Mouse (Mus musculus): ENCODE data around the gene Tk2. TPM values are rescaled to one million over a fixed set of nuclear protein-coding genes. Genes with fewer than 3 reads are reported as not detected.
"Not testable (repeated sequence)": the region's sequence is repeated elsewhere in the genome, so short reads cannot be mapped to it uniquely, and the experiment has no call there.

The Tk2 gene
- 46.8 and 50.8 TPM in 2 replicates for polyA plus RNA-seq (2015; fragmentation: Nextera tagmentation; extraction: Ambion mirVana)

DNA sequence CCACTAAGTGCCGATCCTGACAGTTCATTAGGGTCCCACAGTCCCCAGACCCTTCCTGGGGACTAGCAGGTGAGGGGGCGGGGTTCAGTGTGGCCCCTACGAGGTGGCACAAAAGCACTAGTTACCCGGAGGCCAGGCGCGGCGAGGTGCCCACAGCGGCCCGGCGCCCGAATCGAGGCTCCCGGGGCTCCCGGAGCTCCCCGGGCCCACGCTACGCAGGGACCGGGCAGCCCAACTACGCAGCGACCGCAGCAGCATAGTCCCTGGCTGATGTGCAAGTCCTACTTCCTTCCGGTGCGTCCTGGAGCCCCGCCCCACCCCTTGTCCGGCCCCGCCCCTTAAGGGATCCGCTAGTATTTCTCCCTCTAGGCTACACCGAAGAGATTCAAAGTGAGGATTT lies at the start of gene Tk2:
TSS of gene Tk2 (minus strand) at position 283 of the 400 bp plus-strand sequence.
- under 1% methylated on average over 28 of the region's 28 CpGs for WGBS
- Histone ChIP-seq H3K4me2 (replicated peaks) (peak within 1 kb of the TSS; percentile 84), H3K27ac (replicated peaks) (peak within 1 kb of the TSS; percentile 71), H3K9ac (replicated peaks) (peak within 1 kb of the TSS; percentile 95), H3K4me3 (peak within 1 kb of the TSS; percentile 95), H3K4me1 (peaks cover 29% of the 10 kb centered on the region), H3K9me3 (no peaks in the 10 kb centered on the region), H3K36me3 (peaks cover 5% of the 10 kb centered on the region; the same call in 1 of the 2 replicates), H3K27me3 (no peaks in the 10 kb centered on the region)
- ATAC-seq (replicated peaks) = peak; percentile 93

DNA sequence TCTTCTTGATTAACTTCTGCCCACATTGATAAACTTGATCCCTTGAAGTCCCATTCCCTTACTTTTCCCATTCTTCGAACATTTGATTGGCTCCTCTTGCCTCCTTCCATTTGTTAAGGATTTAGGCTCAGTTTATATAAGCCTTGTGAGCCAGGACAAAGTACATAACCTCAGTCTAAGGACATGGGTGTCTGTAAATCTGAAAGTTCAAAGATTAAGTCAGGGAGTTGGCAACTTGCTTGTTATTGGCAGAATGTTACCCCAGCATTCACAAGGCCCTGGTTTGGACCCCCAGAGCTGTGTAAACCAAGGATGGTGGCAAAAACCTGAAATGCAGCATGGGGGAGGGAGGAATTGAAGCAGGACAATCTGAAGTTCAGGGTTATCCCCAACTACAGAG lies 46.0 kb upstream of the Tk2 start:
- no peak for ATAC-seq (replicated peaks)
- no peak overlapping the region for H3K4me2 ChIP-seq (replicated peaks)
- no peaks in the 10 kb centered on the region for H3K36me3 ChIP-seq
- H3K9me3 ChIP-seq = no peaks in the 10 kb centered on the region
- H3K4me3 ChIP-seq = no peak overlapping the region
- H3K27me3 ChIP-seq = no peaks in the 10 kb centered on the region
- no peak overlapping the region for H3K27ac ChIP-seq (replicated peaks)
- 85% methylated on average over 1 of the region's 1 CpGs for WGBS
- no peak overlapping the region for H3K9ac ChIP-seq (replicated peaks)
- no peaks in the 10 kb centered on the region for H3K4me1 ChIP-seq

DNA sequence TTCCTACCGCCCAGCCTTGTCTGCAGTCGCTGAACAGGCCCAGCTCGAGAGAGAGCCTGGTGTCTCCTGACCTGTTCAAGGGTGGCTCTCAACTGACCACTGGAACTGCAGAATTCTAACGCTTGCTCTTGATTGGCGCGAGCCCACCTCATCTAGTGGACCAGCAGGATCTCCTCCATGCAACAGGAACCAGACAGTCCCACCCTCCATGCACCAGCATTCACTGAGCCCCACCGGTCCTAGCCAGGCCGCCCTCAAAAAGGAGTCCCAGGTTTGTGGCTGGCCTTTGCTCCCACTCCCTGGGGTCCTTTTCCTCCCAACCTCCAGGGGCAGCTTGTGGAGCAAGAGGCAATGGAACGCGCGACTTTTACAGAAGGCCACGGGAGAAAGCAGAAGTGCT lies 44.7 kb upstream of the Tk2 start, which contains the start of gene Cmtm2a:
TSS of gene Cmtm2a (minus strand) at position 101 of the 400 bp plus-strand sequence.
- not testable (repeated sequence) for H3K27me3 ChIP-seq; H3K36me3 ChIP-seq; H3K4me2 ChIP-seq (replicated peaks); H3K4me1 ChIP-seq; H3K9me3 ChIP-seq; ATAC-seq (replicated peaks); H3K4me3 ChIP-seq; H3K9ac ChIP-seq (replicated peaks); H3K27ac ChIP-seq (replicated peaks)
- WGBS = 89% methylated on average over 12 of the region's 12 CpGs

DNA sequence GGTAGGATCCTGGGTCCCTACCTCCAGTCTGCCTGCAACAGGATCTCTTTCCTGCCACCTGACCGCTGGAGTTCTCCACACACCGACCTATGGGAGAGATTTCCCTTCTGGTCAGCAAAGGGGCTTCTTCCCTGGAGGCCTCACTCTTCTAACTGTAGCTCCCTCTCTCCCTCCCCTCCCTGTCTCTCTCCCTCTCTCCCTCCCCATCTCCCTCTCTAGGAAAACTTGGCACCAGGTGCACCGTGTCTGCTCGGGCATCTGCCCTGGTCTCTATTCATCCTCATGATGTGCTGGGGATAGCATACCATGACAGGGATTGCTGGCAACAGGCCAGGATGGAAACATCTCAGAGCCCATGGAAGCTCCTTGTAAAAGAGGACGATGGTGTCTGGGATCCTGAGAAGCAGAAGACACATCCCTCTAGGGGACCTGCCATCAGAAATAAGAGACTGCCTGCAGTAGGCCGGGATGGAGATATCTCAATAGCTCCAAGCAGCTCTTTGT lies 20.6 kb upstream of the Tk2 start:
- Histone ChIP-seq H3K4me3 (no peak overlapping the region), H3K4me1 (no peaks in the 10 kb centered on the region), H3K4me2 (replicated peaks) (no peak overlapping the region), H3K27me3 (no peaks in the 10 kb centered on the region), H3K9me3 (no peaks in the 10 kb centered on the region), H3K9ac (replicated peaks) (no peak overlapping the region), H3K36me3 (peaks cover 3% of the 10 kb centered on the region; the same call in 1 of the 2 replicates), H3K27ac (replicated peaks) (no peak overlapping the region)
- ATAC-seq (replicated peaks) = no peak
- WGBS = 86% methylated on average over 6 of the region's 6 CpGs

DNA sequence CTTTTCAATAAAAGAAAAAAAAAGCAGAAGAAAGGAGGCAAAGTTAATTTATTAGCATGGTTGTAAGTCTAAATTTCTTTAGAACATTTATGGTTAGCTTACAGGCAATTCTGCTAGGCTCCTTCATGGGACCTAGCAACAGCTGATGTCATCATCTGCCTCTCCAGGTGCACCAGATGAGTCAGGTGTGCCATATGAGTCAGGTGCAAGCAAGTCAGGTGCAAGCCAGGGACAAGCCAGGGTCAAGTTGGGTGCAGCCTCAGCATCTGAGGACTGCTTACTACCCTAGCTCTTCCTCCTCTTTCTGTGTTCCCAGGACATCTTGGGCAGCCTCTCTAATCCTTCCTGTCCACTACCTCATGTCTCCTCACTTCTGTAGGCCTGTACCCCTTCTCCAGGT lies 20.0 kb upstream of the Tk2 start:
- Histone ChIP-seq H3K27ac (replicated peaks) (no peak overlapping the region), H3K36me3 (peaks cover 10% of the 10 kb centered on the region; the same call in 1 of the 2 replicates), H3K27me3 (no peaks in the 10 kb centered on the region), H3K4me2 (replicated peaks) (no peak overlapping the region), H3K4me3 (no peak overlapping the region), H3K9ac (replicated peaks) (no peak overlapping the region), H3K4me1 (no peaks in the 10 kb centered on the region), H3K9me3 (no peaks in the 10 kb centered on the region)
- ATAC-seq (replicated peaks) = no peak

DNA sequence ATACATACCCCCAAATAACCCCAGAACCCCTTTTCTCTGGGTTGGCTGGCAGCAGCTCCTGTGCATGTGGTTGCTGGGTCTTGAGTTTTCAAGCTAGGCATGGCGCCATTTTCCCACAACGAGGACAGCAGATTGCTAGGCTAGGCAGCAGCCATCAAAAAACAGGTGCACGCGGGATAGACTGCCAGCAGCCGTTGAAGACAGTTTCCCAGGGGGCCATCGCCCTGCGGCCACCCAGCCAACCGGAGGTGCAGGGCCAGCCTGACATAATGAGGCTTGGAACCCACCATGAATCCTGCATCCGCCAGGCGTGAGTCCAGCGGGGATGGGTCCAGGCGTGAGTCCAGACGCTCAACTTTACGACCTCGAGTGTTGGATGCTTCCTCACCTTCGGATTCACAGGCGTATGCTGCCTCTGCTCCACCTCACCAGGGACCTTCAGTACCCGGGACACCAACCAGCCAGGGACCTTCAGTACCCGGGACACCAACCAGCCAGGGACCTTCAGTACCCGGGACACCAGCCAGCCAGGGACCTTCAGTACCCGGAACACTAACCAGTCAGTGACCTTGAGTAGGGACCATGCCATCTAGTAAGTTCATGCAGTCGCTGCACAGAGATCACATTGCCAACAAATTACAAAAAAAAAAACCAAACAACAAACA lies 16.0 kb upstream of the Tk2 start:
- not testable (repeated sequence) for H3K4me3 ChIP-seq; ATAC-seq (replicated peaks)
- 96% methylated on average over 22 of the region's 22 CpGs for WGBS

DNA sequence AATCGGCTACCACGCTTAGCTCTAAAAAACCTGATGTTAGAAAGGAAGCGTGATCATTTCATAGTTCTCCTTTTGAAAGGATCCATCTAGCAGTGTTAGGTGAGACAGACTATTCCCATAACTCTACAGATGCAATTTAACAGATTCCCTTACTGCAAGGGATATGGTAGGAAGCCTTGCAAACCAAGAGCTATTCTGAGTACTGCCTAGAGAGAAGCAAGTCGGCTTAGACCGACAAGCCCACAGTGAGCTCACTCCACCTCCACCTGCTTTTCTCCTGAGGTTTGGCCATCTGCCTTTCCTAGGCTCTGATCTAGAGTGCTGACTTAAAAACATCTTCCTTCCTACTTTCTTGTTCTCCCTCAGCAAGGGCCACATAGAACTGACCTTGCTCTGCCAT lies 13.4 kb upstream of the Tk2 start:
- not testable (repeated sequence) for H3K27me3 ChIP-seq; H3K4me3 ChIP-seq; ATAC-seq (replicated peaks); H3K9me3 ChIP-seq; H3K4me2 ChIP-seq (replicated peaks); H3K9ac ChIP-seq (replicated peaks); H3K4me1 ChIP-seq; H3K27ac ChIP-seq (replicated peaks)
- H3K36me3 ChIP-seq = peaks cover 30% of the 10 kb centered on the region
- WGBS = 94% methylated on average over 5 of the region's 5 CpGs

More for the DNA sequence above, 16.0 kb upstream of the Tk2 start:
- H3K27me3 ChIP-seq; H3K4me1 ChIP-seq; H3K9ac ChIP-seq (replicated peaks); H3K4me2 ChIP-seq (replicated peaks); H3K9me3 ChIP-seq; H3K27ac ChIP-seq (replicated peaks): not testable (repeated sequence)
- peaks cover 10% of the 10 kb centered on the region; the same call in 1 of the 2 replicates for H3K36me3 ChIP-seq

DNA sequence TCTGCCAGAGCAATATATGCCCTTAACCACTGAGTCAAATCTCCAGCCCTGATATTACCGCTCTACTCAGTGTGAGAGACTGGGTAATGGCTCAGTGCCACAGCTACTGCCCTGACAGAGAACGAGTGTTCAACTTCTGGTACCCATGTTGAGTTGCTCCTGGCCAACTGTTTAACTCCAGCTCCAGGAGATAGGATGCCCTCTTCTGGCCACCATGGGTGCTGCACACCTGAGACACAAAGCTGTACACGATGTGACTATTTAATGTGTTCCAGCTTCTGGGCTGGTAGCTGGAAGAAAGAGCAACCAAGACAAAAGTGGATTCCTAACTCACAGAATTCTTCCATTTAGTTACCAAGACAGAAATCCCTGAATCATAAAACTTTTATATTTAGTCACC lies 4.7 kb upstream of the Tk2 start:
- ATAC-seq (replicated peaks) = no peak
- no peak overlapping the region for H3K4me3 ChIP-seq
- H3K27ac ChIP-seq (replicated peaks) = no peak overlapping the region
- no peak overlapping the region for H3K9ac ChIP-seq (replicated peaks)
- H3K4me2 ChIP-seq (replicated peaks) = no peak overlapping the region
- peaks cover 7% of the 10 kb centered on the region for H3K36me3 ChIP-seq
- whole genome bisulfite sequencing = 80% methylated on average over 3 of the region's 3 CpGs
- peaks cover 16% of the 10 kb centered on the region for H3K4me1 ChIP-seq
- no peaks in the 10 kb centered on the region for H3K9me3 ChIP-seq
- no peaks in the 10 kb centered on the region for H3K27me3 ChIP-seq

DNA sequence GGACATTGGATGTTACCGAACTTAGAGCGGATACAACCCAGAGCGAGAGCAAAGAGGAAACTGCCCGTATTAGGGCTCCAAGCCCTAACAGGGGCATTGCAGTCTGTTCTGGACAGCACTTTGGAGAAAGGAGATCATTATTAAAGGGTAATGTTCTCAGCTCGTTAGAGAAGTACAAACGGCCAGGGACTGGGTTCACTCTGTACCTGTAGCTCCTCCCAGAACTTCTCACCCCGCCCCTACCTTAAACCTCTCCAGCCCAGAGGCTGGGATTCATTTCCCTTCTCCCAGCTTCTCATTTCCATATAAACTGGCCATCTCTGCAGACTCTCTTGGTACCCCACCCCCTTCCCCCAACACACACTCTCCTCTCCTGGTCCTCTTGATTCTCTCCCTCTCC lies 3.1 kb upstream of the Tk2 start:
- WGBS = 0% methylated on average over 7 of the region's 7 CpGs
- Histone ChIP-seq H3K9ac (replicated peaks) (peak overlapping the region; percentile 75), H3K27ac (replicated peaks) (no peak overlapping the region), H3K4me1 (peaks cover 29% of the 10 kb centered on the region), H3K4me2 (replicated peaks) (peak overlapping the region; percentile 67), H3K27me3 (no peaks in the 10 kb centered on the region), H3K36me3 (no peaks in the 10 kb centered on the region), H3K9me3 (no peaks in the 10 kb centered on the region), H3K4me3 (peak overlapping the region; percentile 74)
- no peak for ATAC-seq (replicated peaks)

DNA sequence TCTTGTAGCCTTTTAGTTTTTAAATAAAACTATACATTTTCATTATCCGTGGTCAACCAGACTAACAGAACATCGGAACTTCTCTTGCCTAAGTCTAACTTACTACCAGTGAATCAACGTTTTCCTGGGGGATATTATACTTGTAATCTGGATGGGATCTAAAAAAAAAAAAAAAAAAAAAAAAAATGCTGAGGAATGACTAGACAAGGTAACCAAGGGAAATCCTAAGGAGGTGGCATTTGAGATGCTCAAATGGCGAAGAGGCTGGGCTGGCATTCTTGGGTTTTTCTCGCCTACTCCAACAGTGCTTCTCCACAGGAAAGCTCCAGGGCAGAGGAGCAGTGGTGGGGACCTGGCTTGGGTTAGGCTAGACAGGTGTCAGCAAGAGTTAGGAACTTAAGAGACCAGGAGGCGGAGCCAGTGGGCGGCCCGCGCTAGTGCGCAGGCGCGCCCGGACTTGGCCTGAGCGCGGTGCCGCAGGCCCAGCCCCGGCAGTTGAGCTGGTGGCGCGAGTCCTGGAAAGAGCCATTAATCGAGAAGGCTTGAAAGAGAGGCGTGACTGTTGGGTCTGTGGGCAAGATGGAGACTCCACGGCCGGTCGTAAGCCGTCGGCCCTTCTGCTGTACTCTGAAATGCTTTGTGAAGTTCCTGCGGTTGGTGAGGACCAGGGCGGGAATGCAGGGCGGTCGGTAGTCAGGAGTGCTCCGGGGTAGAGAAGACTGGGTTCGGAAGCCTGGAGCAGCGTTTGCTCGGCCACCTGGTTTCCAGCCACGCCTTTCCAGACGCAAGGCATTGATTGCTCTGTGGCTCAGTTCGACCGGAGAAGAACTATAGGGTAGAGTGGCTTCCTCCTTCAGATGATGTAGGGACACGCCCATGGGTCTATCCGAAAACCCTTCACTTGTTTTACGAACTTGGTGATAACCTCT lies 2.3 kb upstream of the Tk2 start, which contains the start of gene Cklf:
TSS of gene Cklf (plus strand) at position 423 of the 929 bp plus-strand sequence.
- Histone ChIP-seq H3K4me1 (peaks cover 29% of the 10 kb centered on the region), H3K4me2 (replicated peaks) (peak within 1 kb of the TSS; percentile 67), H3K9me3 (no peaks in the 10 kb centered on the region), H3K27me3 (no peaks in the 10 kb centered on the region), H3K9ac (replicated peaks) (peak within 1 kb of the TSS; percentile 75), H3K36me3 (no peaks in the 10 kb centered on the region), H3K4me3 (peak within 1 kb of the TSS; percentile 74), H3K27ac (replicated peaks) (peak within 1 kb of the TSS; percentile 65)
- WGBS = 3% methylated on average over 41 of the region's 41 CpGs
- peak; percentile 74 for ATAC-seq (replicated peaks)

DNA sequence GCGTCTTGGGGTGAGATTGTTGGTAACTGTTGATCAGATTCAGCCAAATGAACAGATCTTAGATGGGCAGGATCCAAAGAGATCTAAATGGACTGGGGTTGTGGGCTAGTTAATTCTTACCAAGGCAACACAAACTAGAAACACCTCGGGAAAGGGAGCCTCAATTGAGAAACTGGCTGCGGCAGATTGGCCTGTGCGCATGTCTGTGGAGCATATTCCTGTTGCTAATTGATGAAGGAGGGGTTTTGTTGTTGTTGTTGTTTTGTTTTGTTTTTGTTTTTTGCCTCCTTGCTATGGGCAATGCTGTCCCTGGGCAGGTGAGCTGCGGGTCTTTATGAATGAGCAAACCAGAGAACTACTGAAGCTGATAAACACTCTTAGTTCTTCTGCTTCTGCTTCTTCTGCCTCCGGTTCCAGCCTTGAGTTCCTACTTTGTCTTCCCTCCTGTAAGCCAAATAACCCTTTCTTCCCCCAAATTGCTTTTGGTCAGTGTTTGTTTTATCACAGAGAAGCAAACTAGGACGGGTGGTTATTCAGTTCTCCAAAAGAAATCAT lies 1.2 kb upstream of the Tk2 start:
- Histone ChIP-seq H3K36me3 (peaks cover 2% of the 10 kb centered on the region; the same call in 1 of the 2 replicates), H3K4me1 (peaks cover 29% of the 10 kb centered on the region), H3K27ac (replicated peaks) (no peak overlapping the region), H3K4me3 (no peak overlapping the region), H3K4me2 (replicated peaks) (no peak overlapping the region), H3K9me3 (no peaks in the 10 kb centered on the region), H3K9ac (replicated peaks) (no peak overlapping the region), H3K27me3 (no peaks in the 10 kb centered on the region)
- ATAC-seq (replicated peaks) = no peak
- WGBS = 81% methylated on average over 7 of the region's 7 CpGs

DNA sequence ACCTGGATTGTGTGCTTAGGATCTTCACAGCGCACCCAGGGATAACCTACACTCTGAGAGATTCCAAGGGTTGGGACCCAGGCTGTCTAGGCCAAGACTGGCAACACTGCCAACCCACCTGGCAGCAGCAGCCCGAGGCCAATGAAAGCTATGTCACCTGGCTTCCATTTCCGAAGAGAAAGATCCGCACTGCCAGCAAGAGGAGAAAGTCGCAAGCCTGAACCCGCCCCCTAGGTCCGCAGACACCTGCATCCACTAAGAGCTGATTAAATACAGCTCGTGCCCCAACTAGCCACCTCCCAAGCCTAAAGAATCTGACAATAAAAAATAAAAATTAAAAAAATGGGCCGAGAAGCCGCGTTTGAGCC lies 466 bp downstream of the Tk2 start:
- peak; percentile 0 for ATAC-seq (replicated peaks)
- Histone ChIP-seq H3K36me3 (peaks cover 8% of the 10 kb centered on the region), H3K27me3 (no peaks in the 10 kb centered on the region), H3K9ac (replicated peaks) (peak overlapping the region; percentile 95), H3K27ac (replicated peaks) (no peak overlapping the region; the same call in 1 of the 2 replicates), H3K4me1 (peaks cover 29% of the 10 kb centered on the region), H3K9me3 (no peaks in the 10 kb centered on the region), H3K4me2 (replicated peaks) (peak overlapping the region; percentile 84), H3K4me3 (peak overlapping the region; percentile 95)
- 3% methylated on average over 11 of the region's 11 CpGs for WGBS

Measured in forebrain, embryonic 15.5 days (tissue).